Mouse (Mus musculus) limb, embryonic 12.5 days (tissue): ENCODE measurements around the gene Wdr20. TPM values are rescaled to one million over a fixed set of nuclear protein-coding genes. Genes with fewer than 3 reads are reported as not detected.

Experiments used
- ATAC-seq: fragments of 200-750 bp; cut with Nextera tagmentation; 2 replicates; pipeline ENCODE4 v1.8.0; 2017; ENCODE audit warnings: low read depth, moderate TSS enrichment; ENCODE audit not compliant: insufficient number of reproducible peaks, insufficient read depth, low FRiP score, low TSS enrichment
- H3K27ac ChIP-seq: fragments of 300-500 bp; sonication (generic); 2 replicates; pipeline ENCODE4 v1.5.1; 2016; ENCODE audit warnings: mild to moderate bottlenecking, moderate library complexity
- H3K27me3 ChIP-seq: fragments of 300-500 bp; sonication (generic); 2 replicates; pipeline ENCODE4 v1.6.1; 2016; ENCODE audit warnings: mild to moderate bottlenecking, moderate library complexity
- H3K36me3 ChIP-seq: fragments of 300-500 bp; sonication (generic); 2 replicates; pipeline ENCODE4 v1.6.1; 2016; ENCODE audit warnings: mild to moderate bottlenecking, moderate library complexity
- H3K4me1 ChIP-seq: fragments of 300-500 bp; sonication (generic); replicated peaks from 2 replicates; pipeline ENCODE4 v1.6.1; 2016
- H3K4me2 ChIP-seq: fragments of 300-500 bp; sonication (generic); 2 replicates; pipeline ENCODE4 v1.6.1; 2016; ENCODE audit warnings: mild to moderate bottlenecking, moderate library complexity
- H3K4me3 ChIP-seq: fragments of 300-500 bp; sonication (generic); replicated peaks from 2 replicates; pipeline ENCODE4 v1.5.1; 2016; ENCODE audit warnings: mild to moderate bottlenecking
- H3K9ac ChIP-seq: fragments of 300-500 bp; sonication (generic); replicated peaks from 2 replicates; pipeline ENCODE4 v1.6.1; 2016; ENCODE audit warnings: mild to moderate bottlenecking, moderate library complexity
- H3K9me3 ChIP-seq: fragments of 300-500 bp; sonication (generic); 2 replicates; pipeline ENCODE4 v1.6.1; 2016; ENCODE audit warnings: mild to moderate bottlenecking, moderate library complexity
- WGBS: fragments of 180-500 bp; shearing (Covaris S2); methylation state at CpG from one replicate; pipeline ENCODE4 v1.1.7; 2016; 5-methylcytosine and 5-hydroxymethylcytosine counted together
- polyA plus RNA-seq: library from polyadenylated mRNA; unstranded; fragments of >200 nt; fragmentation: Nextera tagmentation; extraction: Ambion mirVana; gene quantifications from 2 replicates; pipeline ENCODE4 v1.2.1, GENCODE M21; 2016

Wdr20 gene
- polyA plus RNA-seq, 1 experiment from 2014 or later = 33.5 TPM

- H3K9ac ChIP-seq = no peak overlapping the region
- 0 out of 2 replicates have a peak, but pooled peaks cover 4% of the 10 kb centered on the region for H3K9me3 ChIP-seq
- no peaks in the 10 kb centered on the region for H3K27me3 ChIP-seq
- no peaks in the 10 kb centered on the region for H3K4me1 ChIP-seq
- WGBS = 81% methylated on average over 3 of the region's 3 CpGs
- H3K4me3 ChIP-seq = no peak overlapping the region
- ATAC-seq = no peak
- no peak overlapping the region for H3K4me2 ChIP-seq
- no peak overlapping the region for H3K27ac ChIP-seq
- H3K36me3 ChIP-seq = peaks cover 21% of the 10 kb centered on the region
These were observed 19.4 kb downstream of the Wdr20 start for GRCm38 (mm10) chr12:110757161-110757560.

DNA sequence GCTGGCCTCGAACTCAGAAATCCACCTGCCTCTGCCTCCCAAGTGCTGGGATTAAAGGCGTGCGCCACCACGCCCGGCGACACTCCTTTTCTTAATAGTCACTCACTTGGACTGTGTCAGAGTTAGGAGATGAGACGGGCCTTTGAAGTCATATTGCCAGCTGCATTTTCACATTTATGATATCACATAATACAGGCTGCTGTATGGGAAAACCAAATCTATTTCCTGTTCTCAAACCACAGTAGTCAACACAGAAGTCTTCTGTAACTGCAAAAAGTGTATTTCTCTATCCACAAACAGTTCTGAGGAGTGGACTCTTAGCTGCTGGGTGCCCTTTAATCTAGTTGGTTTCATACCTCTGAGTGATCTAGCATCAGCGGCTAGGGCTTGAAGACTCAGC, 21.2 kb downstream of the Wdr20 start:
- 96% methylated on average over 8 of the region's 8 CpGs for WGBS
- no peak overlapping the region for H3K27ac ChIP-seq
- H3K4me1 ChIP-seq = no peaks in the 10 kb centered on the region
- no peak overlapping the region for H3K4me2 ChIP-seq
- no peaks in the 10 kb centered on the region for H3K27me3 ChIP-seq
- no peak for ATAC-seq
- peaks cover 19% of the 10 kb centered on the region for H3K36me3 ChIP-seq
- no peak overlapping the region for H3K9ac ChIP-seq
- H3K9me3 ChIP-seq = 0 out of 2 replicates have a peak, but pooled peaks cover 4% of the 10 kb centered on the region
- no peak overlapping the region for H3K4me3 ChIP-seq

GRCm38 (mm10) chr12:110762321-110762720, 24.6 kb downstream of the Wdr20 start:
- H3K4me1 ChIP-seq = no peaks in the 10 kb centered on the region
- H3K9ac ChIP-seq = no peak overlapping the region
- H3K27me3 ChIP-seq = no peaks in the 10 kb centered on the region
- H3K9me3 ChIP-seq = no peaks in the 10 kb centered on the region
- no peaks in the 10 kb centered on the region for H3K36me3 ChIP-seq
- H3K27ac ChIP-seq = no peak overlapping the region
- no peak for ATAC-seq
- 86% methylated on average over 2 of the region's 2 CpGs for WGBS
- no peak overlapping the region for H3K4me2 ChIP-seq
- no peak overlapping the region for H3K4me3 ChIP-seq

DNA sequence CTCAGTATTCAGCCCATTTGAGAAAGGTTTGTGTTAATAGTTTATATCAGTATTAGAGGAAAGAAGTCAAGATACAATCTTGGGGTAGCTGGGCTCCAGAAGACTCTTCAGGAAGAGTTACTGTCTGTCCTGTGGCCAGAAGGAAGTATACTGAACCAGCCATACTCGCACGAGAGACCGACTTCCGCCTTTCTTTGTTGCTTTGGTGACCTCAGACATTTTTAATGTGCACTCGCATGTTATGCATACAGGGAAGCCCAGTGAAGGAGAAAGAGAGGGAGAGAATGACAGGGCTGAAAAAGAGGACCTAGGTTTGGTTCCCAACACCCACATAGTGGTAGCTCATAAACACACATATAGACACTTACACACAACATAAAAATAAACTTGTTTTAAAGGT, 26.8 kb downstream of the Wdr20 start:
- ATAC-seq = no peak
- H3K36me3 ChIP-seq = no peaks in the 10 kb centered on the region
- H3K4me3 ChIP-seq = no peak overlapping the region
- H3K4me1 ChIP-seq = 0 out of 2 replicates have a peak, but pooled peaks cover 3% of the 10 kb centered on the region
- H3K9me3 ChIP-seq = no peaks in the 10 kb centered on the region
- no peak overlapping the region for H3K27ac ChIP-seq
- H3K27me3 ChIP-seq = no peaks in the 10 kb centered on the region
- no peak overlapping the region for H3K4me2 ChIP-seq
- 93% methylated on average over 5 of the region's 5 CpGs for WGBS
- no peak overlapping the region for H3K9ac ChIP-seq

- Histone ChIP-seq H3K4me3 (no peak overlapping the region), H3K9me3 (no peaks in the 10 kb centered on the region), H3K9ac (no peak overlapping the region), H3K27me3 (no peaks in the 10 kb centered on the region), H3K4me1 (0 out of 2 replicates have a peak, but pooled peaks cover 3% of the 10 kb centered on the region), H3K36me3 (no peaks in the 10 kb centered on the region), H3K27ac (no peak overlapping the region), H3K4me2 (no peak overlapping the region)
- ATAC-seq = no peak
These were observed 30.8 kb downstream of the Wdr20 start for GRCm38 (mm10) chr12:110768562-110768961.

DNA sequence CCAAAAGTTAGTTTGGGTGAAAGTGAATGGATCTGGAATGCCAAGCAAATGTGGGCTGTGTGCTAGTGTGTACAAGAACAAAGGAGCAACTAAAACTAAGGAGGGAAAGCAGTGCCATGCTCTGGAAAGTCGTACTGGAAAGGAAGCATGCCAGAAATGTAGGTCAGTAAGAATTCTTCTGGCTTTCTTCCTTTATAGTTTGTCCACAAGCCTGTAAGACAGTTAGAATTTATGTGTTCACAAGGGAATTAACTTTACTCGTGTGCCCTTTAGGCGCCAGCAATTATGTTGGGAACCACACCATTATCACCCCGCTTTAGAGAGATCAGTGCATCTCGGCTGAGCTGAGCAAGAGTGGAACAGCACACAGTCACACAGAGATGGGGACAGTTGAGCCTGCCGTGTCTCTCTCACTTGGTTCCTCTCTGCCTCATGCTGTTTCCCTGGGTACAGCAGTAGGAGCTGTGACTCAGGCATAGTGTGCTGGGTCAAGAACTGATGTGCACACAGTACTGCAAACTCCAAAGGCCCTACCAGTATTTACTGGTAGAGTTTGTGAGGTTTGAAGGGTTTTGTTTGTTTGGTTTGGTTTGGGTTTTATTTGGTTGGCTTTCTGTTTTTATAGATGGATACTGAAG, 32.0 kb downstream of the Wdr20 start:
- ATAC-seq = no peak
- H3K4me3 ChIP-seq = no peak overlapping the region
- no peaks in the 10 kb centered on the region for H3K27me3 ChIP-seq
- no peaks in the 10 kb centered on the region for H3K36me3 ChIP-seq
- H3K4me1 ChIP-seq = 0 out of 2 replicates have a peak, but pooled peaks cover 3% of the 10 kb centered on the region
- no peak overlapping the region for H3K4me2 ChIP-seq
- WGBS = 46% methylated on average over 6 of the region's 6 CpGs
- no peaks in the 10 kb centered on the region for H3K9me3 ChIP-seq
- H3K9ac ChIP-seq = no peak overlapping the region
- H3K27ac ChIP-seq = no peak overlapping the region

- Histone ChIP-seq H3K36me3 (no peaks in the 10 kb centered on the region), H3K27me3 (no peaks in the 10 kb centered on the region), H3K9me3 (no peaks in the 10 kb centered on the region), H3K27ac (no peak overlapping the region), H3K4me1 (peaks cover 5% of the 10 kb centered on the region), H3K9ac (no peak overlapping the region), H3K4me3 (no peak overlapping the region), H3K4me2 (no peak overlapping the region)
- WGBS = 95% methylated on average over 10 of the region's 10 CpGs
- no peak for ATAC-seq
These were observed 32.9 kb downstream of the Wdr20 start for GRCm38 (mm10) chr12:110770479-110771247.

GRCm38 (mm10) chr12:110771961-110772360, 34.2 kb downstream of the Wdr20 start:
- Histone ChIP-seq H3K9ac (no peak overlapping the region), H3K4me2 (no peak overlapping the region), H3K9me3 (no peaks in the 10 kb centered on the region), H3K4me3 (no peak overlapping the region), H3K4me1 (peaks cover 10% of the 10 kb centered on the region), H3K27me3 (no peaks in the 10 kb centered on the region), H3K27ac (no peak overlapping the region), H3K36me3 (no peaks in the 10 kb centered on the region)
- ATAC-seq = no peak
- WGBS = 96% methylated on average over 6 of the region's 6 CpGs

DNA sequence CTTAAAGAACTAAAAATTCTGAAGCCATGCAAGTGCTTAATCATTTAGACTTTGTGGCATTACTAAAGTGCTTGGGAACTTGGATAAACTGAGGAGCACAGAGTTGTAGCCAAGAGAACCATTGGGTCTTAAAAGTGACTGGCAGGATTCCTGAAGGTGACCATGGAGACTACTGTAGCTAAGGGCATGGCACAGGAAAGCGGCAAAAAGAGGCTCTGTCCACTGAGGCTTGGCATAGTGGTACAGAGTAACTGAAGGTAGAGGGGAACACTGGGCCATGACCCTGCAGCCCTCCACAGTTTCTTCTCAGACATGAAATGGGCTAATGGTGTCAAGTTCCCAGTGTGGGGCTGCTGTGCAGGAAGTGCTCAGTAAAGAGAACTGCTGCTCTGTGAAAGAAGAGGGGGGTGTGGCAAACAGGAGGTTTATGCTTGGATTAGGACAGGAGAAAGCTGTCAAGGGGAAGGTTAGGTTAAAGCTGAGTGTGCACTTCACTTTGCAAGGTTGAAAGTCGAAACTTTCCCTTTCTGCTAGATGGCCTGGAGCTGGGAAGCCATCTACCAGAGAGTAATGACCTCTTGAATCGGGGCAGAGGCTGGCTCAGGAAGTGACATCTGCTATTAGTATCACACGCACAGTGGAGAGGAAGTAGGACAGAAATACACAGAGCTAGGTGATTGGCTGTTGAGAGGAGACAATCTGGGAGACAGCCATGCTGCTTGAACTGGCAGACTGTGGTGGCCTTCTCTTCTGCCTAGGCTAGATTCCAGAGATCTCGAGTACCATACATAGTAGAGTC, 38.1 kb downstream of the Wdr20 start:
- H3K36me3 ChIP-seq = peaks cover 22% of the 10 kb centered on the region
- H3K4me3 ChIP-seq = no peak overlapping the region
- ATAC-seq = no peak
- H3K4me2 ChIP-seq = no peak overlapping the region
- H3K9ac ChIP-seq = no peak overlapping the region
- H3K27ac ChIP-seq = 0 out of 2 replicates have a peak overlapping the region, but pooled peaks have one; percentile 12
- H3K9me3 ChIP-seq = no peaks in the 10 kb centered on the region
- WGBS = 62% methylated on average over 5 of the region's 5 CpGs
- H3K4me1 ChIP-seq = peaks cover 6% of the 10 kb centered on the region
- no peaks in the 10 kb centered on the region for H3K27me3 ChIP-seq

DNA sequence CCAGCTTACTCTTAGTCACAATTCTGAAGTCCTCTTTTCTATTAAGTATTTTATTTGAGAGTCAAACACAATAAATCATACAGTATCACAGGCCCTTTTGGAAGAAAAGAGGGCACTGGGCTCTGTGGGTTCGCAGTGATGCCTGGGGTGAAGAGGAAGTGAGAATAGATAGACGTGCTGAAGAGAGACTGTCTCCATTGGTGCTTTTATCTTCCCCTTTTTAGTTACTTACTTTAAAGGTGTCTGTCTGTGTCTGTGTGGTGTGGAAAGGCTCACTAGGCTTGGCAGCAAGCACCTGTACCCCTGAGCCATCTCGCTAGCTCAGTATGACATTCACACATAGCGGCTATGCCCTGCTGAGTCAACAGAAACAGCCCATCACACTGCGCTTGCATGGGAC, 40.1 kb downstream of the Wdr20 start:
- Histone ChIP-seq H3K4me2 (no peak overlapping the region), H3K4me3 (no peak overlapping the region), H3K9me3 (no peaks in the 10 kb centered on the region), H3K9ac (no peak overlapping the region), H3K36me3 (peaks cover 40% of the 10 kb centered on the region), H3K27ac (no peak overlapping the region), H3K4me1 (peaks cover 6% of the 10 kb centered on the region), H3K27me3 (no peaks in the 10 kb centered on the region)
- 91% methylated on average over 5 of the region's 5 CpGs for WGBS
- no peak for ATAC-seq

GRCm38 (mm10) chr12:110779296-110779695, 41.6 kb downstream of the Wdr20 start:
- H3K9me3 ChIP-seq = no peaks in the 10 kb centered on the region
- no peak for ATAC-seq
- H3K27me3 ChIP-seq = no peaks in the 10 kb centered on the region
- no peak overlapping the region for H3K4me2 ChIP-seq
- H3K9ac ChIP-seq = no peak overlapping the region
- no peak overlapping the region for H3K27ac ChIP-seq
- H3K36me3 ChIP-seq = peaks cover 46% of the 10 kb centered on the region
- WGBS = 85% methylated on average over 7 of the region's 7 CpGs
- no peak overlapping the region for H3K4me3 ChIP-seq
- peaks cover 6% of the 10 kb centered on the region for H3K4me1 ChIP-seq
